Mouse (Mus musculus) midbrain, embryonic 15.5 days (tissue): Measurements from ENCODE around the gene Nop53. TPM values are rescaled to one million over a fixed set of nuclear protein-coding genes. Genes with fewer than 3 reads are reported as not detected.
A peak's percentile ranks its signal among the peaks of the same experiment; 100 is the strongest.
"Not testable (repeated sequence)": the region's sequence is repeated elsewhere in the genome, so short reads cannot be mapped to it uniquely, and the experiment has no call there.

Experiments used
- ATAC-seq: fragments of 200-750 bp; cut with Nextera tagmentation; replicated peaks from 2 replicates; pipeline ENCODE4 v1.8.0; 2017; ENCODE audit warnings: moderate TSS enrichment
- H3K27ac ChIP-seq: fragments of 300-500 bp; sonication (generic); 2 replicates; pipeline ENCODE4 v1.5.1; 2015; ENCODE audit warnings: mild to moderate bottlenecking, inconsistent platforms
- H3K27me3 ChIP-seq: fragments of 300-500 bp; sonication (generic); replicated peaks from 2 replicates; pipeline ENCODE4 v1.6.1; 2015; ENCODE audit warnings: inconsistent platforms
- H3K36me3 ChIP-seq: fragments of 300-500 bp; sonication (generic); replicated peaks from 2 replicates; pipeline ENCODE4 v1.6.1; 2015; ENCODE audit warnings: inconsistent platforms
- H3K4me1 ChIP-seq: fragments of 300-500 bp; sonication (generic); 2 replicates; pipeline ENCODE4 v1.6.1; 2015; ENCODE audit warnings: inconsistent platforms
- H3K4me2 ChIP-seq: fragments of 300-500 bp; sonication (generic); 2 replicates; pipeline ENCODE4 v1.6.1; 2015; ENCODE audit warnings: inconsistent platforms, mild to moderate bottlenecking, moderate library complexity
- H3K4me3 ChIP-seq: fragments of 300-500 bp; sonication (generic); 2 replicates; pipeline ENCODE4 v1.5.1; 2015; ENCODE audit warnings: mild to moderate bottlenecking, inconsistent platforms
- H3K9ac ChIP-seq: fragments of 300-500 bp; sonication (generic); 2 replicates; pipeline ENCODE4 v1.6.1; 2015; ENCODE audit warnings: mild to moderate bottlenecking, inconsistent platforms
- H3K9me3 ChIP-seq: fragments of 300-500 bp; sonication (generic); 2 replicates; pipeline ENCODE4 v1.6.1; 2016; ENCODE audit warnings: inconsistent platforms
- WGBS: fragments of 180-500 bp; shearing (Covaris S2); methylation state at CpG from one replicate; pipeline ENCODE4 v1.1.7; 2015; ENCODE audit warnings: mixed read lengths; 5-methylcytosine and 5-hydroxymethylcytosine counted together
- polyA plus RNA-seq: library from polyadenylated mRNA; unstranded; fragments of >200 nt; fragmentation: Nextera tagmentation; extraction: Ambion mirVana; gene quantifications from 2 replicates; pipeline ENCODE4 v1.2.1, GENCODE M21; 2015

The Nop53 gene
- polyA plus RNA-seq, 1 experiment from 2014 or later = 114 TPM

- H3K9me3 ChIP-seq = no peaks in the 10 kb centered on the region
- no peak overlapping the region for H3K4me2 ChIP-seq
- H3K4me1 ChIP-seq = no peaks in the 10 kb centered on the region
- peaks cover 26% of the 10 kb centered on the region for H3K36me3 ChIP-seq
- ATAC-seq = no peak
- no peak overlapping the region for H3K4me3 ChIP-seq
- 66% methylated on average over 16 of the region's 16 CpGs for WGBS
- no peak overlapping the region for H3K27ac ChIP-seq
- H3K9ac ChIP-seq = no peak overlapping the region
- H3K27me3 ChIP-seq = no peaks in the 10 kb centered on the region
Measured at GRCm38 (mm10) chr7:15933437-15934359, 12.2 kb downstream of the Nop53 start.

GRCm38 (mm10) chr7:15931635-15932034 is 14.2 kb downstream of the Nop53 start:
- WGBS = 86% methylated on average over 3 of the region's 3 CpGs
- no peaks in the 10 kb centered on the region for H3K27me3 ChIP-seq

GRCm38 (mm10) chr7:15930543-15930942 is 15.3 kb downstream of the Nop53 start:
- 68% methylated on average over 2 of the region's 2 CpGs for WGBS
- Histone ChIP-seq H3K9me3 (no peaks in the 10 kb centered on the region), H3K36me3 (no peaks in the 10 kb centered on the region), H3K27ac (no peak overlapping the region), H3K4me2 (no peak overlapping the region), H3K4me1 (no peaks in the 10 kb centered on the region), H3K27me3 (no peaks in the 10 kb centered on the region), H3K4me3 (no peak overlapping the region), H3K9ac (no peak overlapping the region)
- no peak for ATAC-seq

More at GRCm38 (mm10) chr7:15931635-15932034, 14.2 kb downstream of the Nop53 start:
- H3K4me3 ChIP-seq = no peak overlapping the region
- no peak overlapping the region for H3K27ac ChIP-seq
- H3K4me1 ChIP-seq = no peaks in the 10 kb centered on the region
- H3K9ac ChIP-seq = no peak overlapping the region
- no peak for ATAC-seq
- H3K9me3 ChIP-seq = no peaks in the 10 kb centered on the region
- H3K4me2 ChIP-seq = no peak overlapping the region
- peaks cover 5% of the 10 kb centered on the region for H3K36me3 ChIP-seq

- H3K27ac ChIP-seq = no peak overlapping the region
- H3K4me3 ChIP-seq = no peak overlapping the region
- no peak overlapping the region for H3K9ac ChIP-seq
- H3K27me3 ChIP-seq = no peaks in the 10 kb centered on the region
- H3K4me1 ChIP-seq = no peaks in the 10 kb centered on the region
- no peak overlapping the region for H3K4me2 ChIP-seq
- ATAC-seq = no peak
- H3K36me3 ChIP-seq = no peaks in the 10 kb centered on the region
- 41% methylated on average over 4 of the region's 4 CpGs for WGBS
- H3K9me3 ChIP-seq = no peaks in the 10 kb centered on the region
Measured at GRCm38 (mm10) chr7:15929910-15930309, 16.0 kb downstream of the Nop53 start.

GRCm38 (mm10) chr7:15922220-15922773 is 23.6 kb downstream of the Nop53 start, which contains the start of gene Selenow:
Gene Selenow (minus strand): TSS chr7:15922402.
- H3K9me3 ChIP-seq = no peaks in the 10 kb centered on the region
- peaks cover 26% of the 10 kb centered on the region for H3K4me1 ChIP-seq
- ATAC-seq = peak; percentile 97
- peak within 1 kb of the TSS; percentile 92 for H3K27ac ChIP-seq
- peak within 1 kb of the TSS; percentile 76 for H3K4me3 ChIP-seq
- no peaks in the 10 kb centered on the region for H3K27me3 ChIP-seq
- H3K9ac ChIP-seq = peak within 1 kb of the TSS; percentile 77
- peak within 1 kb of the TSS; percentile 85 for H3K4me2 ChIP-seq
- H3K36me3 ChIP-seq = peaks cover 18% of the 10 kb centered on the region; the same call in 1 of the 2 replicates
- WGBS = under 1% methylated on average over 33 of the region's 33 CpGs

GRCm38 (mm10) chr7:15921796-15922195 is 24.1 kb downstream of the Nop53 start:
- Histone ChIP-seq H3K9ac (peak overlapping the region; percentile 77), H3K27ac (peak overlapping the region; percentile 92), H3K4me2 (peak overlapping the region; percentile 85), H3K27me3 (no peaks in the 10 kb centered on the region), H3K4me3 (peak overlapping the region; percentile 76), H3K4me1 (peaks cover 26% of the 10 kb centered on the region), H3K36me3 (peaks cover 22% of the 10 kb centered on the region; the same call in 1 of the 2 replicates), H3K9me3 (no peaks in the 10 kb centered on the region)
- ATAC-seq = peak; percentile 59
- under 1% methylated on average over 10 of the region's 10 CpGs for WGBS

GRCm38 (mm10) chr7:15920645-15921190 is 25.2 kb downstream of the Nop53 start:
- H3K27ac ChIP-seq = peak overlapping the region; percentile 5; the same call in 1 of the 2 replicates
- WGBS = 85% methylated on average over 6 of the region's 6 CpGs

GRCm38 (mm10) chr7:15919947-15920346 is 25.9 kb downstream of the Nop53 start:
- Histone ChIP-seq H3K4me1 (peaks cover 26% of the 10 kb centered on the region), H3K36me3 (peaks cover 22% of the 10 kb centered on the region; the same call in 1 of the 2 replicates), H3K27ac (no peak overlapping the region), H3K4me2 (peak overlapping the region; percentile 85), H3K27me3 (no peaks in the 10 kb centered on the region), H3K9ac (0 out of 2 replicates have a peak overlapping the region, but pooled peaks have one; percentile 77), H3K9me3 (no peaks in the 10 kb centered on the region), H3K4me3 (peak overlapping the region; percentile 76)
- ATAC-seq = no peak
- 92% methylated on average over 9 of the region's 9 CpGs for WGBS

More at GRCm38 (mm10) chr7:15920645-15921190, 25.2 kb downstream of the Nop53 start:
- Histone ChIP-seq H3K9me3 (no peaks in the 10 kb centered on the region), H3K27me3 (no peaks in the 10 kb centered on the region), H3K4me3 (peak overlapping the region; percentile 76), H3K9ac (peak overlapping the region; percentile 77), H3K4me1 (peaks cover 26% of the 10 kb centered on the region), H3K4me2 (peak overlapping the region; percentile 85), H3K36me3 (peaks cover 22% of the 10 kb centered on the region; the same call in 1 of the 2 replicates)
- no peak for ATAC-seq

- Histone ChIP-seq H3K27ac (no peak overlapping the region), H3K4me2 (no peak overlapping the region), H3K4me1 (peaks cover 26% of the 10 kb centered on the region), H3K36me3 (peaks cover 22% of the 10 kb centered on the region; the same call in 1 of the 2 replicates), H3K27me3 (no peaks in the 10 kb centered on the region), H3K9ac (no peak overlapping the region), H3K4me3 (no peak overlapping the region), H3K9me3 (no peaks in the 10 kb centered on the region)
- ATAC-seq = no peak
Measured at GRCm38 (mm10) chr7:15918371-15918770, 27.5 kb downstream of the Nop53 start.

- Histone ChIP-seq H3K9ac (no peak overlapping the region), H3K4me1 (peaks cover 19% of the 10 kb centered on the region), H3K36me3 (peaks cover 22% of the 10 kb centered on the region; the same call in 1 of the 2 replicates), H3K4me3 (no peak overlapping the region), H3K4me2 (no peak overlapping the region), H3K27ac (no peak overlapping the region), H3K9me3 (no peaks in the 10 kb centered on the region), H3K27me3 (no peaks in the 10 kb centered on the region)
- no peak for ATAC-seq
- 83% methylated on average over 4 of the region's 4 CpGs for WGBS
Measured at GRCm38 (mm10) chr7:15916996-15917395, 28.9 kb downstream of the Nop53 start.

- Histone ChIP-seq H3K9me3 (no peaks in the 10 kb centered on the region), H3K27me3 (no peaks in the 10 kb centered on the region), H3K36me3 (peaks cover 22% of the 10 kb centered on the region; the same call in 1 of the 2 replicates), H3K9ac (no peak overlapping the region), H3K4me3 (no peak overlapping the region), H3K4me1 (peaks cover 16% of the 10 kb centered on the region), H3K4me2 (no peak overlapping the region), H3K27ac (no peak overlapping the region)
- ATAC-seq = no peak
- 92% methylated on average over 3 of the region's 3 CpGs for WGBS
Measured at GRCm38 (mm10) chr7:15916134-15916723, 29.6 kb downstream of the Nop53 start.

GRCm38 (mm10) chr7:15915695-15916094 is 30.2 kb downstream of the Nop53 start:
- H3K4me2 ChIP-seq, H3K27me3 ChIP-seq, ATAC-seq, H3K9ac ChIP-seq, H3K4me3 ChIP-seq, H3K27ac ChIP-seq, H3K9me3 ChIP-seq: not testable (repeated sequence)
- WGBS = 94% methylated on average over 4 of the region's 4 CpGs
- Histone ChIP-seq H3K36me3 (peaks cover 22% of the 10 kb centered on the region; the same call in 1 of the 2 replicates), H3K4me1 (peaks cover 11% of the 10 kb centered on the region)
